Mouse (Mus musculus) heart, embryonic 12.5 days (tissue): ENCODE data around the gene Rrm1. TPM values are rescaled to one million over a fixed set of nuclear protein-coding genes. Genes with fewer than 3 reads are reported as not detected.
"Not testable (repeated sequence)": the region's sequence is repeated elsewhere in the genome, so short reads cannot be mapped to it uniquely, and the experiment has no call there.

Experiments used
- ATAC-seq: fragments of 200-750 bp; cut with Nextera tagmentation; 2 replicates; pipeline ENCODE4 v1.8.0; 2017; ENCODE audit warnings: moderate TSS enrichment, moderate library complexity; ENCODE audit not compliant: insufficient number of reproducible peaks, low FRiP score
- H3K27ac ChIP-seq: fragments of 300-500 bp; sonication (generic); 2 replicates; pipeline ENCODE4 v1.5.1; 2016; ENCODE audit warnings: mild to moderate bottlenecking, moderate library complexity; ENCODE audit not compliant: poor library complexity, severe bottlenecking
- H3K27me3 ChIP-seq: fragments of 300-500 bp; sonication (generic); replicated peaks from 2 replicates; pipeline ENCODE4 v1.6.1; 2016; ENCODE audit warnings: mild to moderate bottlenecking, moderate library complexity
- H3K36me3 ChIP-seq: fragments of 300-500 bp; sonication (generic); 2 replicates; pipeline ENCODE4 v1.6.1; 2016; ENCODE audit warnings: mild to moderate bottlenecking, moderate library complexity
- H3K4me1 ChIP-seq: fragments of 300-500 bp; sonication (generic); replicated peaks from 2 replicates; pipeline ENCODE4 v1.6.1; 2016; ENCODE audit warnings: mild to moderate bottlenecking
- H3K4me2 ChIP-seq: fragments of 300-500 bp; sonication (generic); 2 replicates; pipeline ENCODE4 v1.6.1; 2016; ENCODE audit warnings: mild to moderate bottlenecking, moderate library complexity
- H3K4me3 ChIP-seq: fragments of 300-500 bp; sonication (generic); 2 replicates; pipeline ENCODE4 v1.5.1; 2016; ENCODE audit warnings: mild to moderate bottlenecking
- H3K9ac ChIP-seq: fragments of 300-500 bp; sonication (generic); 2 replicates; pipeline ENCODE4 v1.6.1; 2016; ENCODE audit warnings: mild to moderate bottlenecking, moderate library complexity
- H3K9me3 ChIP-seq: fragments of 300-500 bp; sonication (generic); replicated peaks from 2 replicates; pipeline ENCODE4 v1.6.1; 2016; ENCODE audit warnings: mild to moderate bottlenecking, moderate library complexity
- WGBS: fragments of 180-500 bp; shearing (Covaris S2); methylation state at CpG from one replicate; pipeline ENCODE4 v1.1.7; 2016; 5-methylcytosine and 5-hydroxymethylcytosine counted together
- polyA plus RNA-seq: library from polyadenylated mRNA; unstranded; fragments of >200 nt; fragmentation: Nextera tagmentation; extraction: Ambion mirVana; gene quantifications from 2 replicates; pipeline ENCODE4 v1.2.1, GENCODE M21; 2016

The Rrm1 gene
- polyA plus RNA-seq, 1 experiment from 2014 or later = 134 TPM

GRCm38 (mm10) chr7:102478425-102478824, 36.9 kb downstream of the Rrm1 start:
- WGBS = 87% methylated on average over 4 of the region's 4 CpGs
- Histone ChIP-seq H3K9ac (no peak overlapping the region), H3K9me3 (no peaks in the 10 kb centered on the region), H3K36me3 (no peaks in the 10 kb centered on the region), H3K4me3 (no peak overlapping the region), H3K4me1 (peaks cover 12% of the 10 kb centered on the region), H3K27me3 (no peaks in the 10 kb centered on the region), H3K27ac (no peak overlapping the region), H3K4me2 (no peak overlapping the region)
- ATAC-seq = no peak

DNA sequence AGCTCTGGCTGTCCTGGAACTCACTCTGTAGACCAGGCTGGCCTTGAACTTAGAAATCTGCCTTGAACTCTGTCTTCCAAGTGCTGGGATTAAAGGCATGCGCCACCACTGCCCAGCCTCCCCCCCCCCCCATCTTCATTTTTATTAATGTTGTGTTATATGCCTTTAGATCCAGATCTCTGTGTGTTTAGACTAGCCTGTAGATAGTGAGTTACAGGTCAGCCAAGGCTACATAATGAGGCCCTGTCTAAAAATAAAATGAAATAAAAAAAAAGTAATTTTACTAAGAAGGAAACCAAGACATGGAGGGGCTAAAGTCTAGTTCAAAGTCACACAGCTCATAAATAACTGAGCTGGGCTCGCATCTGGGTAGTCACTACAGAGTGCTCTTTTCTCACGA, 37.4 kb downstream of the Rrm1 start:
- H3K36me3 ChIP-seq = no peaks in the 10 kb centered on the region
- no peaks in the 10 kb centered on the region for H3K9me3 ChIP-seq
- no peak overlapping the region for H3K4me2 ChIP-seq
- H3K4me1 ChIP-seq = peaks cover 12% of the 10 kb centered on the region
- WGBS = 79% methylated on average over 3 of the region's 3 CpGs
- no peak overlapping the region for H3K9ac ChIP-seq
- no peak for ATAC-seq
- no peaks in the 10 kb centered on the region for H3K27me3 ChIP-seq
- H3K4me3 ChIP-seq = no peak overlapping the region
- H3K27ac ChIP-seq = no peak overlapping the region

DNA sequence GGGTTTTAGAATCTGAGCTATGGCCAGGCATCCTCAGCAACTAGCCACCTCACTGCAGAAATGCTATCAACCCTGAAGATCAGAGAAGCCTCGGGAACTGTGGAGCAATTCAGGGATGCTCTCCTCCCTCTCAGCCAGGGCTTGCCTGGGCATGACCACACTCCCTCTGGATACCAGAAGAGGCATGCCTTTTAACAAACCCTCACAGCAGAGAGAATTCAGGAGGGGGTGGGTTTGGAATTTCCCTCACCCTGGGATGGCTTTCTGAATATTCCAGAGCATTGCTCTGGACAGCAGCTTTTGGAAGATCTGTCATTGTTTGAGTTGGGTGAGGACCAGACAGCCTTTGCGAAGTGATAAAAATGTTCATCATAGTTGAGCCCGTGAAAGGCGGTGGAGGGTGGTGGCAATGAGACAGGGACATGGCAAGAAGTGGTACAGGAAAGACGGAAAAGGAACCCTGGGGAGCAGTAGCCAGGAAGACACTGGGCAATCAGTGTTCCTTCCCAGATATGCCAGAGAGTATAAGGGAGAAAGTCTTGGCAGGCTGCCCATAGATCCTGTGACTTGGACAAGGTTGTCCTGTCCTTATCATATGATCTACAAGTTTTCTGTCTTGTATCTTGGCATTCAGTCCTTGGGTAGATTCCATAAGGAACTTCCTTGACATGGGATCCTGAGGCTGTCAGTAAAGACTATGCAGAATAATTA, 38.0 kb downstream of the Rrm1 start:
- peaks cover 16% of the 10 kb centered on the region for H3K4me1 ChIP-seq
- no peak overlapping the region for H3K4me3 ChIP-seq
- no peak overlapping the region for H3K9ac ChIP-seq
- H3K27me3 ChIP-seq = no peaks in the 10 kb centered on the region
- no peaks in the 10 kb centered on the region for H3K36me3 ChIP-seq
- H3K9me3 ChIP-seq = no peaks in the 10 kb centered on the region
- 52% methylated on average over 5 of the region's 5 CpGs for WGBS
- H3K4me2 ChIP-seq = no peak overlapping the region
- H3K27ac ChIP-seq = no peak overlapping the region
- ATAC-seq = no peak

DNA sequence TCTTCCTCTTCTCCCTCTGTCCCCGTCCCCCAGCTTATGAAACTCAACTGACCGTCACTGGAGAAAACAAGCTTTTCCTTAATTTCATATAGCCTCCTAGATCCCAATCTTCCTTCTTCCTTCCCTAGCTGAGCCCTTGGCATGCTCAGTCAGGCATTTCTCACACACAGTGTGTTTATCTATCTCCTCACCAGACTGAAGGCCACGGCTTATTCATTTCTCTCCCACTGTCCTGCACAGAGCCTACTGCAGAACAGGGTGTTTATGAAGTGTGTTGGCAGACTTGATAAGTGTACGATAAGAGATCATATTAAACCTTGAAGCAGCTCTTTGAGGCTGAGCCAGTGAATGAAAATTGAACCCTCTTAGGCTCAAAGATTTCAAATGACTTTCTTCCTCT, 39.3 kb downstream of the Rrm1 start:
- ATAC-seq = no peak
- H3K4me1 ChIP-seq = peaks cover 16% of the 10 kb centered on the region
- no peak overlapping the region for H3K27ac ChIP-seq
- no peak overlapping the region for H3K4me2 ChIP-seq
- H3K36me3 ChIP-seq = no peaks in the 10 kb centered on the region
- no peak overlapping the region for H3K9ac ChIP-seq
- H3K27me3 ChIP-seq = no peaks in the 10 kb centered on the region
- 67% methylated on average over 4 of the region's 4 CpGs for WGBS
- no peaks in the 10 kb centered on the region for H3K9me3 ChIP-seq
- H3K4me3 ChIP-seq = no peak overlapping the region

- H3K4me3 ChIP-seq = no peak within 1 kb of the TSS
- no peak within 1 kb of the TSS for H3K27ac ChIP-seq
- peaks cover 21% of the 10 kb centered on the region for H3K4me1 ChIP-seq
- no peak within 1 kb of the TSS for H3K4me2 ChIP-seq
- ATAC-seq = no peak
- H3K27me3 ChIP-seq = no peaks in the 10 kb centered on the region
- H3K36me3 ChIP-seq = no peaks in the 10 kb centered on the region
- 93% methylated on average over 4 of the region's 4 CpGs for WGBS
- H3K9ac ChIP-seq = no peak within 1 kb of the TSS
- H3K9me3 ChIP-seq = no peaks in the 10 kb centered on the region
Measured at GRCm38 (mm10) chr7:102481579-102481978, 40.1 kb downstream of the Rrm1 start, which contains the start of gene Olfr543. TSS of gene Olfr543 (minus strand) at chr7:102481679.

DNA sequence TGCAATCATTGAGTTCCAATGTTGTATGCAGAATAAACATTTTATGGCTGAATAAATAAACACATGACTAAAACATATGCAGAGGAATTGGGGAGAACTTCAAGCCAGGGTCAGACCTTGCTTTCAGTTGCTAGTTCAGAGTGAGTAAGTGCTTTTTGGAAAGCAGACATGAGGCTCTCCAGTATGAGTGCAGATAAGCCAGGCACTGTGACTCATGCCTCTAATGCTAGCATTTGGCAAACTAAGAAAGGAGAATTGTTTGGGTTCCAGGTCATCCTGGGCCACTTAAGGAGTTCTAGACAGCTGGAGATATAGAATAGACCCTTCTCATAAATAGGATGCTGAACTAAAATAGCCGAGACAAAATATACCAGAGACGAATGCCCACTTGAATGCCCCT, 42.2 kb downstream of the Rrm1 start:
- WGBS = 61% methylated on average over 2 of the region's 2 CpGs
- no peak for ATAC-seq
- no peak overlapping the region for H3K4me3 ChIP-seq

DNA sequence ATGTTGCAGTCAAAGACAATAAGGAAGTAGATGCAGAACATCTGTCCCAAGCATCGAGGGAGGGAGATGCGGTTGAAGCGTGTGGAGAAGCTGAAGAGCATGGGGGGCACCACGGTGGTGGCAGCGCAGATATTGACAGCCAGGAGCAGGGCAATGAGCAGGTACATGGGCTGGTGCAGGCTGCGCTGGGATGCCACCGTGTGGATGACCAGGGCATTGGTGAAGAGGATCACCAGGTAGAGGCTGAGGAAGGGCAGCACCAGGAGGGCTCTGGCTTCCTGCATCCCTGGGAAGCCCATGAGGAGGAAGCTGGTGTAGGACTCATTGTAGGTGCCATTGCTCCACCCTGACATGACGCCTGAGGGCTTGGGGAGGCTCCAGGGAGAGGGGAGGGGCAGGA, 43.3 kb downstream of the Rrm1 start:
- H3K36me3 ChIP-seq, H3K9ac ChIP-seq, H3K27me3 ChIP-seq, H3K9me3 ChIP-seq, H3K27ac ChIP-seq, H3K4me2 ChIP-seq, ATAC-seq, H3K4me3 ChIP-seq: not testable (repeated sequence)
- peaks cover 13% of the 10 kb centered on the region for H3K4me1 ChIP-seq
- 65% methylated on average over 8 of the region's 8 CpGs for WGBS

More for the DNA sequence above, 42.2 kb downstream of the Rrm1 start:
- H3K4me1 ChIP-seq = peaks cover 21% of the 10 kb centered on the region
- H3K4me2 ChIP-seq = no peak overlapping the region
- no peaks in the 10 kb centered on the region for H3K36me3 ChIP-seq
- H3K9ac ChIP-seq = no peak overlapping the region
- H3K9me3 ChIP-seq = no peaks in the 10 kb centered on the region
- H3K27me3 ChIP-seq = no peaks in the 10 kb centered on the region
- no peak overlapping the region for H3K27ac ChIP-seq

- 29% methylated on average over 1 of the region's 1 CpGs for WGBS
- no peak for ATAC-seq
- no peaks in the 10 kb centered on the region for H3K27me3 ChIP-seq
- no peaks in the 10 kb centered on the region for H3K9me3 ChIP-seq
- peaks cover 12% of the 10 kb centered on the region; the same call in 1 of the 2 replicates for H3K4me1 ChIP-seq
- no peak overlapping the region for H3K4me3 ChIP-seq
- no peak overlapping the region for H3K27ac ChIP-seq
- H3K36me3 ChIP-seq = no peaks in the 10 kb centered on the region
- H3K9ac ChIP-seq = no peak overlapping the region
- no peak overlapping the region for H3K4me2 ChIP-seq
Measured at GRCm38 (mm10) chr7:102486105-102486504, 44.6 kb downstream of the Rrm1 start.

- H3K27ac ChIP-seq = no peak within 1 kb of the TSS
- H3K9ac ChIP-seq = no peak within 1 kb of the TSS
- no peak for ATAC-seq
- no peak within 1 kb of the TSS for H3K4me2 ChIP-seq
- 33% methylated on average over 1 of the region's 1 CpGs for WGBS
- no peaks in the 10 kb centered on the region for H3K27me3 ChIP-seq
- H3K36me3 ChIP-seq = no peaks in the 10 kb centered on the region
- H3K9me3 ChIP-seq = 0 out of 2 replicates have a peak, but pooled peaks cover 3% of the 10 kb centered on the region
- H3K4me1 ChIP-seq = peaks cover 11% of the 10 kb centered on the region; the same call in 1 of the 2 replicates
- H3K4me3 ChIP-seq = no peak within 1 kb of the TSS
Measured at GRCm38 (mm10) chr7:102488161-102488560, 46.7 kb downstream of the Rrm1 start, which contains the start of gene Olfr544. TSS of gene Olfr544 (minus strand) at chr7:102488313.

GRCm38 (mm10) chr7:102494416-102494815, 52.9 kb downstream of the Rrm1 start:
- H3K9ac ChIP-seq, H3K36me3 ChIP-seq, H3K27ac ChIP-seq, H3K9me3 ChIP-seq, H3K4me1 ChIP-seq, H3K4me2 ChIP-seq, H3K27me3 ChIP-seq, H3K4me3 ChIP-seq, ATAC-seq: not testable (repeated sequence)
- WGBS = 41% methylated on average over 7 of the region's 7 CpGs

DNA sequence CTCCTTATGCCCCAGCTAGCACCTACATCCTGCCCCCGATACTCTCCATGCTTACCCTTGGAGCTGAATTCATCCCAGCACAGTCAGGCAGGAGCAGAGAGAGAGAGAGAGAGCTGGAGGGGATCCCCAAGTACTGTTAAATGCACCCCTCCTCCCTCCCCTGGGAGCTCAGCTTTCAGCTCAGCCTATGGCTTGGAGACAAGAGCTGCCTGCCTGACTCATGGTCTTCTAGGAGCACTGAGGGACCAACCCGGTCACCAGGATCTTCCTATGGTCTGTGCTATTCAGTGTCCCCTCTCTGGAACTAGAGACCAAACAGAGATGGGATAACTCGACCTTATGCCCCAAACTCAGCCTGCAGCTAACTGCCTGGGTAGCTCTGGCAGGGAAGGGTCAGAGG, 58.0 kb downstream of the Rrm1 start, which contains the start of gene Olfr545:
Gene Olfr545, minus strand, starts transcription at position 101 of the 400 bp plus-strand sequence.
- Histone ChIP-seq H3K27ac (no peak within 1 kb of the TSS), H3K4me1 (no peaks in the 10 kb centered on the region), H3K27me3 (0 out of 2 replicates have a peak, but pooled peaks cover 5% of the 10 kb centered on the region), H3K4me3 (no peak within 1 kb of the TSS), H3K4me2 (no peak within 1 kb of the TSS), H3K36me3 (no peaks in the 10 kb centered on the region), H3K9ac (no peak within 1 kb of the TSS), H3K9me3 (no peaks in the 10 kb centered on the region)
- WGBS = 62% methylated on average over 3 of the region's 3 CpGs
- ATAC-seq = no peak

DNA sequence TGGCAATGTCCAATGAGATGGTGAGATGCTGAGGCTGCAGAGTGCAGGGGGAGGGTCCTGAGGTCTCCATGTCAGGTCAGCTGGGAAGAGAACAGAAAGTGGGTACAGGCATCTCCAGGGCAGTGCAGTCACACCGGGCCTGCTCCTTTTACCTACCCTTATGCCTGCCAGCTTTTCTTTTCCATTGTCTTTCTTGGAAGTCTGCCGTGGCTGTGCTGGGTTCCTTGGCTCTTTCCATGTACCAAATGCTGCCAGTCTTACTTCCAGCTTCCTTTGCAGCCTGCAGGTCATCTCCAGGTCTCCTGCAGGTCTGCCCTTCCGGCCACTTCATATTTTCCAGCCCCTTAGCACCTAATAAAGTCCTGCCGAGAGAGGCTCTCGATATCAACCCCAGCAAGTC, 60.5 kb downstream of the Rrm1 start:
- ATAC-seq = no peak
- 0 out of 2 replicates have a peak, but pooled peaks cover 5% of the 10 kb centered on the region for H3K27me3 ChIP-seq
- no peaks in the 10 kb centered on the region for H3K36me3 ChIP-seq
- H3K4me1 ChIP-seq = no peaks in the 10 kb centered on the region
- no peak overlapping the region for H3K27ac ChIP-seq
- no peak overlapping the region for H3K9ac ChIP-seq
- no peak overlapping the region for H3K4me3 ChIP-seq
- WGBS = 59% methylated on average over 5 of the region's 5 CpGs
- no peak overlapping the region for H3K4me2 ChIP-seq
- no peaks in the 10 kb centered on the region for H3K9me3 ChIP-seq
